Mouse (Mus musculus) embryonic stem cell, embryonic (primary cell): ENCODE data around the gene Lrrc75a.

Experiments
- CTCF ChIA-PET, 4 experiments: fragments of 300-600 bp in 2 of 4; fragments of 350-600 bp in 2 of 4; sonication (Branson Sonifier 250); formaldehyde crosslinking; loops; one replicate each; lab custom pipeline; 2022; ENCODE audit warnings: inconsistent platforms in 2 of 4; lab: Charles Lee
- POLR2A ChIA-PET, 4 experiments: fragments of 300-600 bp in 2 of 4; fragments of 350-600 bp in 2 of 4; sonication (Branson Sonifier 250); formaldehyde crosslinking; loops; one replicate each; lab custom pipeline; 2022; ENCODE audit warnings: antibody characterized with exemption in 4 of 4, inconsistent platforms in 1 of 4; lab: Charles Lee

The Lrrc75a gene

GRCm38 (mm10) chr11:62649803-62650202 is 1.5 kb upstream of the Lrrc75a start:
- ChIA-PET CTCF (interaction anchor here (0.6 to 1.2 kb wide), 8 partner anchors 11 to 493 kb away, joined by 3 to 7 read pairs (median 4); no protein-coding TSS in a partner anchor), POLR2A (interaction anchor here (0.6 to 6.8 kb wide), 17 partner anchors 11 to 130 kb away, joined by 3 to 95 read pairs (median 6); partner anchors contain the start of gene Ubb (in 2 of the 4))

- POLR2A ChIA-PET: interaction anchor here (0.5 to 6.8 kb wide), 16 partner anchors 12 to 98 kb away, joined by 3 to 95 read pairs (median 8); partner anchors contain the start of gene Ubb (in 2 of the 4)
- CTCF ChIA-PET: interaction anchor here in 3 of 4 experiments (0.7 to 1.2 kb wide), 3 partner anchors 12 to 368 kb away, joined by 3 to 7 read pairs (median 3); no protein-coding TSS in a partner anchor
These were observed 468 bp upstream of the Lrrc75a start, which contains the start of gene Mmgt2 for GRCm38 (mm10) chr11:62648591-62649391. Gene Mmgt2, plus strand, starts transcription at chr11:62648664.

GRCm38 (mm10) chr11:62646958-62647515 is 1.3 kb downstream of the Lrrc75a start:
- ChIA-PET POLR2A (interaction anchor here (0.6 to 6.8 kb wide), 26 partner anchors 8 to 366 kb away, joined by 3 to 95 read pairs (median 4); partner anchors contain the start of genes Ttc19 (in 1 of the 4), Ubb (in 1 of the 4) and Zswim7 (in 1 of the 4)), CTCF (interaction anchor here in 3 of 4 experiments (1.1 to 2.6 kb wide), 4 partner anchors 17 to 34 kb away, joined by 3 to 7 read pairs (median 4); no protein-coding TSS in a partner anchor)

- CTCF ChIA-PET: interaction anchor here in 3 of 4 experiments (1.1 to 2.6 kb wide), 3 partner anchors 29 to 33 kb away, joined by 3 to 7 read pairs (median 4); no protein-coding TSS in a partner anchor
- POLR2A ChIA-PET: interaction anchor here in 3 of 4 experiments (0.6 to 6.8 kb wide), 23 partner anchors 8 to 365 kb away, joined by 3 to 95 read pairs (median 4); partner anchors contain the start of genes Ttc19 (in 1 of the 3), Ubb (in 1 of the 3) and Zswim7 (in 1 of the 3)
These were observed 1.9 kb downstream of the Lrrc75a start for GRCm38 (mm10) chr11:62646495-62646843.

GRCm38 (mm10) chr11:62645732-62646494 is 2.4 kb downstream of the Lrrc75a start:
- ChIA-PET CTCF (interaction anchor here in 2 of 4 experiments (1.8 to 2.6 kb wide), 2 partner anchors 32 kb away, joined by 5 to 7 read pairs; no protein-coding TSS in a partner anchor), POLR2A (interaction anchor here (0.6 to 6.8 kb wide), 28 partner anchors 8 to 1152 kb away, joined by 3 to 95 read pairs (median 5); partner anchors contain the start of genes Ubb (in 2 of the 4) and Tvp23b (in 1 of the 4))

GRCm38 (mm10) chr11:62645337-62645675 is 3.0 kb downstream of the Lrrc75a start:
- CTCF ChIA-PET: interaction anchor here in 2 of 4 experiments (1.8 to 2.6 kb wide), 2 partner anchors 32 kb away, joined by 5 to 7 read pairs; no protein-coding TSS in a partner anchor
- POLR2A ChIA-PET: interaction anchor here (0.6 to 6.8 kb wide), 25 partner anchors 8 to 1151 kb away, joined by 3 to 95 read pairs (median 6); partner anchors contain the start of genes Ubb (in 2 of the 4) and Tvp23b (in 1 of the 4)

GRCm38 (mm10) chr11:62644602-62645336 is 3.6 kb downstream of the Lrrc75a start:
- POLR2A ChIA-PET: interaction anchor here in 3 of 4 experiments (0.6 to 6.8 kb wide), 11 partner anchors 14 to 94 kb away, joined by 3 to 95 read pairs (median 4); partner anchors contain the start of gene Ubb (in 1 of the 3)
- CTCF ChIA-PET: interaction anchor here in 1 of 4 experiments (1.8 kb wide), 1 partner anchor 31 kb away, joined by 5 read pairs; no protein-coding TSS in a partner anchor

GRCm38 (mm10) chr11:62643681-62644363 is 4.5 kb downstream of the Lrrc75a start:
- POLR2A ChIA-PET: interaction anchor here in 3 of 4 experiments (0.7 to 3.6 kb wide), 9 partner anchors 13 to 133 kb away, joined by 3 to 12 read pairs (median 4); partner anchors contain the start of gene Ubb (in 1 of the 3)
- CTCF ChIA-PET: interaction anchor here in 1 of 4 experiments (1.0 kb wide), 1 partner anchor 15 kb away, joined by 3 read pairs; no protein-coding TSS in a partner anchor

GRCm38 (mm10) chr11:62643011-62643631 is 5.2 kb downstream of the Lrrc75a start:
- ChIA-PET CTCF (interaction anchor here in 2 of 4 experiments (1.0 to 1.2 kb wide), 3 partner anchors 10 to 29 kb away, joined by 3 to 4 read pairs (median 3); no protein-coding TSS in a partner anchor), POLR2A (interaction anchor here in 3 of 4 experiments (0.7 to 3.6 kb wide), 14 partner anchors 10 to 882 kb away, joined by 3 to 14 read pairs (median 8); partner anchors contain the start of gene Prpsap2 (in 1 of the 3))

GRCm38 (mm10) chr11:62642023-62642844 is 6.1 kb downstream of the Lrrc75a start:
- ChIA-PET CTCF (interaction anchor here (0.6 to 1.2 kb wide), 5 partner anchors 11 to 1280 kb away, joined by 3 to 5 read pairs (median 4); no protein-coding TSS in a partner anchor), POLR2A (interaction anchor here in 3 of 4 experiments (0.5 to 3.6 kb wide), 19 partner anchors 11 to 881 kb away, joined by 3 to 14 read pairs (median 5); partner anchors contain the start of gene Prpsap2 (in 1 of the 3))

- POLR2A ChIA-PET: interaction anchor here (0.7 to 3.6 kb wide), 11 partner anchors 10 to 38 kb away, joined by 3 to 21 read pairs (median 5); no protein-coding TSS in a partner anchor
- CTCF ChIA-PET: interaction anchor here in 1 of 4 experiments (2.0 kb wide), 1 partner anchor 35 kb away, joined by 5 read pairs; no protein-coding TSS in a partner anchor
These were observed 7.9 kb downstream of the Lrrc75a start for GRCm38 (mm10) chr11:62640378-62640777.

GRCm38 (mm10) chr11:62638402-62638801 is 9.9 kb downstream of the Lrrc75a start:
- CTCF ChIA-PET: interaction anchor here in 1 of 4 experiments (0.5 to 0.9 kb wide), 3 partner anchors 24 to 208 kb away, joined by 3 to 5 read pairs (median 3); no protein-coding TSS in a partner anchor
- POLR2A ChIA-PET: interaction anchor here (0.6 to 2.6 kb wide), 17 partner anchors 8 to 126 kb away, joined by 3 to 21 read pairs (median 3); partner anchors contain the start of gene Ubb (in 3 of the 4)

GRCm38 (mm10) chr11:62637806-62638205 is 10.5 kb downstream of the Lrrc75a start:
- ChIA-PET CTCF (interaction anchor here in 3 of 4 experiments (0.6 kb wide), 6 partner anchors 29 to 754 kb away, joined by 4 to 15 read pairs (median 7); no protein-coding TSS in a partner anchor), POLR2A (interaction anchor here in 3 of 4 experiments (0.5 to 1.2 kb wide), 9 partner anchors 8 to 347 kb away, joined by 3 to 5 read pairs (median 3); partner anchors contain the start of gene Ubb (in 2 of the 3))

GRCm38 (mm10) chr11:62637401-62637800 is 10.9 kb downstream of the Lrrc75a start:
- ChIA-PET CTCF (interaction anchor here in 3 of 4 experiments (0.6 kb wide), 6 partner anchors 29 to 754 kb away, joined by 4 to 15 read pairs (median 7); no protein-coding TSS in a partner anchor), POLR2A (interaction anchor here in 3 of 4 experiments (0.5 to 1.2 kb wide), 9 partner anchors 8 to 347 kb away, joined by 3 to 5 read pairs (median 3); partner anchors contain the start of gene Ubb (in 2 of the 3))
